Mouse (Mus musculus): ENCODE measurements around the gene AC140267.1. TPM values are rescaled to one million over a fixed set of nuclear protein-coding genes. Genes with fewer than 3 reads are reported as not detected.

Gene AC140267.1
- polyA plus RNA-seq, 1 experiment = not detected

- H3K27ac ChIP-seq (ENCODE audit: insufficient read depth, low read depth, low read length) = peak overlapping the region; percentile 71
- H3K4me1 ChIP-seq (ENCODE audit: control insufficient read depth, insufficient read depth, low read length) = peaks cover 35% of the 10 kb centered on the region
- H3K4me3 ChIP-seq (ENCODE audit: insufficient read depth, low read depth, low read length) = no peak overlapping the region
- TF ChIP-seq CTCF (IDR thresholded peaks at IDR 0.05; ENCODE audit: insufficient read depth, low read depth, low read length) (peak; percentile 31; the same call in 1 of the 2 replicates), POLR2A (IDR thresholded peaks at IDR 0.05; ENCODE audit: insufficient read depth, low read depth, low read length) (no peak)
- 25% methylated on average over 9 of the region's 9 CpGs for WGBS
These were observed 41.5 kb downstream of the AC140267.1 start for GRCm38 (mm10) chr15:80277107-80277506.

GRCm38 (mm10) chr15:80277625-80278024 lies 42.0 kb downstream of the AC140267.1 start:
- TF ChIP-seq CTCF (IDR thresholded peaks at IDR 0.05; ENCODE audit: insufficient read depth, low read depth, low read length) = no peak
- TF ChIP-seq POLR2A (IDR thresholded peaks at IDR 0.05; ENCODE audit: insufficient read depth, low read depth, low read length) = no peak
- WGBS = 7% methylated on average over 6 of the region's 6 CpGs
- H3K27ac ChIP-seq (ENCODE audit: insufficient read depth, low read depth, low read length) = peak overlapping the region; percentile 98
- H3K4me3 ChIP-seq (ENCODE audit: insufficient read depth, low read depth, low read length) = no peak overlapping the region
- H3K4me1 ChIP-seq (ENCODE audit: control insufficient read depth, insufficient read depth, low read length) = peaks cover 38% of the 10 kb centered on the region

- Histone ChIP-seq H3K4me3 (ENCODE audit: insufficient read depth, low read depth, low read length) (peak overlapping the region; percentile 48), H3K4me1 (ENCODE audit: control insufficient read depth, insufficient read depth, low read length) (peaks cover 44% of the 10 kb centered on the region), H3K27ac (ENCODE audit: insufficient read depth, low read depth, low read length) (peak overlapping the region; percentile 98)
- TF ChIP-seq CTCF (IDR thresholded peaks at IDR 0.05; ENCODE audit: insufficient read depth, low read depth, low read length) (no peak), POLR2A (IDR thresholded peaks at IDR 0.05; ENCODE audit: insufficient read depth, low read depth, low read length) (peak; percentile 52; the same call in 1 of the 2 replicates)
- WGBS = 25% methylated on average over 5 of the region's 5 CpGs
These were observed 42.6 kb downstream of the AC140267.1 start for GRCm38 (mm10) chr15:80278121-80278759.

GRCm38 (mm10) chr15:80279053-80279452 lies 43.4 kb downstream of the AC140267.1 start:
- TF ChIP-seq POLR2A (IDR thresholded peaks at IDR 0.05; ENCODE audit: insufficient read depth, low read depth, low read length) (no peak), CTCF (IDR thresholded peaks at IDR 0.05; ENCODE audit: insufficient read depth, low read depth, low read length) (no peak)
- H3K4me3 ChIP-seq (ENCODE audit: insufficient read depth, low read depth, low read length) = peak overlapping the region; percentile 48
- 37% methylated on average over 2 of the region's 2 CpGs for WGBS

GRCm38 (mm10) chr15:80280646-80281045 lies 45.0 kb downstream of the AC140267.1 start:
- H3K4me3 ChIP-seq (ENCODE audit: insufficient read depth, low read depth, low read length) = no peak overlapping the region
- no peak overlapping the region for H3K27ac ChIP-seq (ENCODE audit: insufficient read depth, low read depth, low read length)
- 20% methylated on average over 6 of the region's 6 CpGs for WGBS
- TF ChIP-seq CTCF (IDR thresholded peaks at IDR 0.05; ENCODE audit: insufficient read depth, low read depth, low read length) = peak; percentile 34; the same call in 1 of the 2 replicates
- no peak for TF ChIP-seq POLR2A (IDR thresholded peaks at IDR 0.05; ENCODE audit: insufficient read depth, low read depth, low read length)
- peaks cover 64% of the 10 kb centered on the region for H3K4me1 ChIP-seq (ENCODE audit: control insufficient read depth, insufficient read depth, low read length)

More at GRCm38 (mm10) chr15:80279053-80279452, 43.4 kb downstream of the AC140267.1 start:
- Histone ChIP-seq H3K4me1 (ENCODE audit: control insufficient read depth, insufficient read depth, low read length) (peaks cover 50% of the 10 kb centered on the region), H3K27ac (ENCODE audit: insufficient read depth, low read depth, low read length) (peak overlapping the region; percentile 97)

Other genes with a start within 250 kb of the AC140267.1 start
- gene Pdgfb, start 220.9 kb upstream of the AC140267.1 start, polyA plus RNA-seq (2012; ENCODE audit: insufficient read depth, insufficient read length, low replicate concordance, missing spikeins) = not detected in 2 replicates
- 72.7 TPM in 1 of 2 replicates, not detected in the other for gene Syngr1, start 144.5 kb upstream of the AC140267.1 start, polyA plus RNA-seq (2012; ENCODE audit: insufficient read depth, insufficient read length, low replicate concordance, missing spikeins)
- 3,528 TPM in 1 of 2 replicates, not detected in the other for gene Rpl3, start 144.0 kb upstream of the AC140267.1 start, polyA plus RNA-seq (2012; ENCODE audit: insufficient read depth, insufficient read length, low replicate concordance, missing spikeins)
- gene Tab1, start 102.7 kb upstream of the AC140267.1 start, polyA plus RNA-seq (2012; ENCODE audit: insufficient read depth, insufficient read length, low replicate concordance, missing spikeins) = not detected in 2 replicates
- gene Mgat3, start 62.1 kb upstream of the AC140267.1 start, polyA plus RNA-seq (2012; ENCODE audit: insufficient read depth, insufficient read length, low replicate concordance, missing spikeins) = 65.1 TPM in 1 of 2 replicates, not detected in the other
- gene Mief1, start 1.8 kb upstream of the AC140267.1 start, polyA plus RNA-seq (2012; ENCODE audit: insufficient read depth, insufficient read length, low replicate concordance, missing spikeins) = not detected in 2 replicates
- not detected in 2 replicates for gene Atf4, start 19.3 kb downstream of the AC140267.1 start, polyA plus RNA-seq (2012; ENCODE audit: insufficient read depth, insufficient read length, low replicate concordance, missing spikeins)
- gene Rps19bp1, start 28.5 kb downstream of the AC140267.1 start, polyA plus RNA-seq (2012; ENCODE audit: insufficient read depth, insufficient read length, low replicate concordance, missing spikeins) = not detected in 2 replicates
- not detected in 2 replicates for gene Cacna1i, start 51.4 kb downstream of the AC140267.1 start, polyA plus RNA-seq (2012; ENCODE audit: insufficient read depth, insufficient read length, low replicate concordance, missing spikeins)